Mouse (Mus musculus) liver, embryonic 14.5 days (tissue): ENCODE measurements around the gene Atf7ip.

Experiments
- CTCF ChIP-seq: IDR thresholded peaks from 2 replicates; pipeline ENCODE4 v1.5.1; 2016; ENCODE audit warnings: antibody characterized with exemption, low read depth, control low read depth
- EP300 ChIP-seq: IDR thresholded peaks from 2 replicates; pipeline ENCODE4 v1.6.1; 2016; ENCODE audit warnings: antibody characterized with exemption, low read depth

DNA sequence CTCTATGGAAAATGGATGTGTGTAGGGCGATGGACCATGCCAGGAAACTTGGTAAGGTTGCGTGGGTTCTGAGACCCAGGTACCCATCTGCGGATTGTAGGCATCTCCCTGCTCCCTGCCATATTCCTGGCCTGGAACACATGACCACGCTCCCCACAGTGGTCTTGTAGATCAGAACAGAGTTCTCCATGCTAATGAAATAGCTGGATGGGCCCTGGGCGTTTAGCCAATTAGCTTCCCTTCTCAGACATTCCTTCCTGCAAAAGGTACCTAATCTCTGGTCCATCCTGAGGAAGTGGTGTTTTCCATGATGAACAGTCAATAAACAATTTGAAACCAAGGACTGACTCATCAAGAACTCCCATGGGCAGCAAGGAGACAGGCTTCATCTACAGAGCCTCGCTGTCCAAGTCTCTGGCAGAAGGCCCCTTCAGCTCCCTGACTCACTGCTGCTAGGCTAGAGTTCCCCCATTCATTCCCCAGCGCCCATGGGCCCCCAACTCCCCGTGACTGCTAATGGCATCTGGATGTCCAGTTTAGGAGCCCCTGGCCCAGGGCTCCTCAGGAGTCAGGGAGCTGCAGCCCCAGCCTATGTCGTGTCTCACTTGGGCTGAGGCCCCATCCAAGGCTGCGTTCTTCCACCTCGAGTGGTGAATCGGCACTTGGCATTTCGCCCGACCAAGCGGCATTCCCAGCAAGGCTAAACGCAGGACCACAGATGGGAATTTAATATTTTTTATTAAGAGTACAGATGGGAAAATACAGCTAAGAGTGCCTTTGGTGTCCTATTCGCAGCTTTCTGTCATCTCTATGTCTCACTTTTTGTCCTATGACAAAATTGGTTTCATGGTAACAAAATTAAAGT, 105.6 kb downstream of the Atf7ip start:
- TF ChIP-seq CTCF (no peak), EP300 (no peak)
